Mouse (Mus musculus) CH12.LX (cell line): ENCODE measurements around the gene Lmod2.

ENCODE experiments used
- BHLHE40 ChIP-seq: IDR thresholded peaks from 2 replicates; pipeline ENCODE4 v1.6.1; 2011; ENCODE audit warnings: mild to moderate bottlenecking, low read depth, low read length, improper control_type of control experiment
- CTCF ChIP-seq, 2 experiments: IDR thresholded peaks in 1 of 2; conservative IDR thresholded peaks in 1 of 2; 2 replicates each; pipeline ENCODE4 v1.5.1; 2011 to 2012; ENCODE audit warnings: low read depth in 2 of 2, low read length in 2 of 2, improper control_type of control experiment in 1 of 2, inconsistent platforms in 1 of 2, mild to moderate bottlenecking in 1 of 2, moderate library complexity in 1 of 2
- EP300 ChIP-seq: IDR thresholded peaks from 2 replicates; pipeline ENCODE4 v1.6.1; 2011; ENCODE audit warnings: low read length, improper control_type of control experiment
- HCFC1 ChIP-seq: IDR thresholded peaks from 2 replicates; pipeline ENCODE4 v1.6.1; 2012; ENCODE audit warnings: low read depth, mild to moderate bottlenecking, inconsistent platforms, low read length, improper control_type of control experiment
- JUN ChIP-seq: IDR thresholded peaks from 2 replicates; pipeline ENCODE4 v1.6.1; 2011; ENCODE audit warnings: low read depth, mild to moderate bottlenecking, low read length, improper control_type of control experiment, moderate library complexity; ENCODE audit not compliant: insufficient read depth
- KAT2A ChIP-seq: IDR thresholded peaks from 2 replicates; pipeline ENCODE4 v1.6.1; 2012; ENCODE audit warnings: low read length, improper control_type of control experiment, inconsistent platforms; ENCODE audit not compliant: insufficient replicate concordance
- MEF2A ChIP-seq: IDR thresholded peaks from 2 replicates; pipeline ENCODE4 v1.6.1; 2014; ENCODE audit warnings: low read depth, mild to moderate bottlenecking, inconsistent platforms, low read length, improper control_type of control experiment, borderline replicate concordance
- POLR2A ChIP-seq: IDR thresholded peaks from 2 replicates; pipeline ENCODE4 v1.6.1; 2011; ENCODE audit warnings: low read depth, mild to moderate bottlenecking, improper control_type of control experiment, low read length
- TCF12 ChIP-seq: IDR thresholded peaks from 2 replicates; pipeline ENCODE4 v1.6.1; 2014; ENCODE audit warnings: low read depth, mild to moderate bottlenecking, inconsistent platforms, low read length, improper control_type of control experiment
- UBTF ChIP-seq: IDR thresholded peaks from 2 replicates; pipeline ENCODE4 v1.6.1; 2012; ENCODE audit warnings: low read depth, mild to moderate bottlenecking, inconsistent platforms, low read length, improper control_type of control experiment, moderate library complexity
- USF2 ChIP-seq: conservative IDR thresholded peaks from 2 replicates; pipeline ENCODE4 v1.6.1; 2011; ENCODE audit warnings: low read depth, low read length, improper control_type of control experiment
- ZMIZ1 ChIP-seq: IDR thresholded peaks from 2 replicates; pipeline ENCODE4 v1.6.1; 2012; ENCODE audit warnings: low read depth, mild to moderate bottlenecking, inconsistent platforms, low read length, improper control_type of control experiment

DNA sequence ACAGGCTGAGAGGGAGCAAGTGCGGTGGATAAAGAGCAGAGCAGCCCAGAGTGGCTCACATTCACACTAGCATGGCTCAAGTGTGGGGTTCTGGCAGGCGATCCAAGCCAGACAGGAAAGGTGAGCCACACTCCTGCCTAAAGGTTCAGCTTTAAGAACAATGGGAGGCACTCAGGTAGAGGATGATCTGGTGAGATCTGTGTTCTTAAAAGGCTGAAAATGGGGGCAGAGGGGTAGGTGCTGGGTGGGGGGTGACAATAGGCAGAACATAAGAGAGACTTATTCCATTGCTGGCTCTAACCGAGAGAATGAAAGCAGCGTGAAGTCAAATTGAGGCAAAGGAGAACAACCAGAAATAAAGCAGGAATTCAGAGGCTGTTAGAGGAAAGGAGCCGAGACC is 7.3 kb upstream of the Lmod2 start:
- TF ChIP-seq POLR2A (no peak), CTCF (conservative IDR thresholded peaks at IDR 0.05 in 1 of 2, IDR thresholded peaks at IDR 0.05 in 1 of 2; ENCODE audit: low read depth in 2 of 2, low read length in 2 of 2) (no peak), HCFC1 (no peak), EP300 (no peak), JUN (no peak), TCF12 (no peak), MEF2A (no peak), BHLHE40 (no peak), ZMIZ1 (no peak), KAT2A (no peak), UBTF (no peak), USF2 (no peak)
